Mouse (Mus musculus): ENCODE data around the gene Acpp. TPM values are rescaled to one million over a fixed set of nuclear protein-coding genes. Genes with fewer than 3 reads are reported as not detected.
"Not testable (repeated sequence)": the region's sequence is repeated elsewhere in the genome, so short reads cannot be mapped to it uniquely, and the experiment has no call there.

Gene Acpp
- 0.56 and 1.1 TPM in 2 replicates for polyA plus RNA-seq (2014; fragmentation: Nextera tagmentation; extraction: Ambion mirVana)

- Histone ChIP-seq H3K9ac (replicated peaks; ENCODE audit: low read depth, low read length) (0 out of 2 replicates have a peak within 1 kb of the TSS, but pooled peaks have one; percentile 9), H3K27me3 (ENCODE audit: control insufficient read depth, insufficient read depth, low read length) (no peaks in the 10 kb centered on the region), H3K36me3 (ENCODE audit: control insufficient read depth, insufficient read depth, low read length) (no peaks in the 10 kb centered on the region), H3K4me2 (ENCODE audit: low read depth, low read length) (peak within 1 kb of the TSS; percentile 19; the same call in 1 of the 2 replicates), H3K4me1 (ENCODE audit: control insufficient read depth, insufficient read depth, low read length) (no peaks in the 10 kb centered on the region), H3K4me3 (ENCODE audit: low read depth, low read length) (no peak within 1 kb of the TSS), H3K27ac (ENCODE audit: low read depth, low read length) (no peak within 1 kb of the TSS), H3K9me3 (ENCODE audit: control insufficient read depth, low read length) (no peaks in the 10 kb centered on the region)
- WGBS: 27% methylated on average over 18 of the region's 18 CpGs
- no peak for ATAC-seq (ENCODE audit: low read depth)
Observed at GRCm38 (mm10) chr9:104337183-104337931, at the start of gene Acpp. Gene Acpp, minus strand, starts transcription at chr9:104337748.

DNA sequence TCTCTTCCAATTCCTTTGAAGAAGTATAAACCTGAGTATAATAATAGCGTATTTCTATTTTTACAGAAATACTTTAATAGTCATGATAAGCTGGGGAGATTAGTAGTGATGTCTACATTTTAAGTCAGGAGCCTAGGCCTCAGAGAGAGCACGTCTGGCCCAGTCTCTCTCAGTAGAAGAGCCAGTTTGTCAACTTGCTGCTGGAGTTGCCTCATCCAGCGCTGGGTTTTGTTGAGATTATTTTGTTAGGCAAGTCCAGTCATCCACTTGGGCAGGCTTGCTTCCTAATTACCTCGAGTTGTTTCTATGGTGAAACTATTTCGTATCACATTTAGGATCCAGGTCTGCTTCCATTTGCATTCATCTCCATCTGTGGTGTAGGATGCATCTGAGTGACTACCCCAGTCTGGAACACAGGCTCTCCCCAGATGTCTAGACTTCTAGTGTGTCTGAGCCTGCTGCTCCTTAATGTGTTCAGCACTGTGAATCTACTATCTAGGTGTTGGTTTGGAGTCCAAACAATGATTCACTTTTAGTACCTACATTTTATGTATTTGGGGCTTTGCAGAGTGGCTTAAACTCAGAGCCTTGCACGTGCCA is 45.1 kb upstream of the Acpp start:
- Histone ChIP-seq H3K9ac (replicated peaks; ENCODE audit: low read depth, low read length) (no peak overlapping the region), H3K4me2 (ENCODE audit: low read depth, low read length) (no peak overlapping the region), H3K27ac (ENCODE audit: low read depth, low read length) (no peak overlapping the region), H3K4me1 (ENCODE audit: control insufficient read depth, insufficient read depth, low read length) (no peaks in the 10 kb centered on the region), H3K4me3 (ENCODE audit: low read depth, low read length) (no peak overlapping the region), H3K36me3 (ENCODE audit: control insufficient read depth, insufficient read depth, low read length) (no peaks in the 10 kb centered on the region), H3K9me3 (ENCODE audit: control insufficient read depth, low read length) (no peaks in the 10 kb centered on the region), H3K27me3 (ENCODE audit: control insufficient read depth, insufficient read depth, low read length) (no peaks in the 10 kb centered on the region)
- ATAC-seq (ENCODE audit: low read depth): no peak
- 86% methylated on average over 6 of the region's 6 CpGs for WGBS

- ATAC-seq (ENCODE audit: low read depth): no peak
- WGBS: 69% methylated on average over 9 of the region's 9 CpGs
Observed at GRCm38 (mm10) chr9:104379532-104380162, 42.1 kb upstream of the Acpp start.

DNA sequence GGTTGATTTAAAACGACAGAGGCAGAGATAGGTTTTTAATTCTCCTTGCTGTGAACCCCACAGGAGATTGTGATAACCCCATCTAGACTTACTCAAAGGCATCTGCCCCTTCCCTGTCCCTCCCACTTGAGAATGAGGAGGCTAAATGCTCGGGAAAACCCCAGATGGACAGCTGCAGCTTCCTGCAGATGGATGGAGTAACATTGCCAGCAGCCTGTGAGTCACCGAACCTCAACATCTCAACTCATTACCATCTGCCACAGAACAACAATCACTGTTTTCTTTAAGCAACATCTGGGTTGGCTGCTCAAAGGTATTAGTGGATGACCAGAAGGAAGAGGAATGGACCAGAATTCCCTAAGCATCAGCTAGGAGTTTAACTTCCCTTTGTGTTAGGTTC is 38.0 kb upstream of the Acpp start:
- WGBS: 48% methylated on average over 3 of the region's 3 CpGs
- Histone ChIP-seq H3K9me3 (ENCODE audit: control insufficient read depth, low read length) (no peaks in the 10 kb centered on the region), H3K4me1 (ENCODE audit: control insufficient read depth, insufficient read depth, low read length) (no peaks in the 10 kb centered on the region), H3K4me2 (ENCODE audit: low read depth, low read length) (no peak overlapping the region), H3K4me3 (ENCODE audit: low read depth, low read length) (no peak overlapping the region), H3K27me3 (ENCODE audit: control insufficient read depth, insufficient read depth, low read length) (no peaks in the 10 kb centered on the region), H3K9ac (replicated peaks; ENCODE audit: low read depth, low read length) (no peak overlapping the region), H3K36me3 (ENCODE audit: control insufficient read depth, insufficient read depth, low read length) (no peaks in the 10 kb centered on the region), H3K27ac (ENCODE audit: low read depth, low read length) (no peak overlapping the region)
- ATAC-seq (ENCODE audit: low read depth): no peak

More at GRCm38 (mm10) chr9:104379532-104380162, 42.1 kb upstream of the Acpp start:
- no peak overlapping the region for H3K4me2 ChIP-seq (ENCODE audit: low read depth, low read length)
- no peak overlapping the region for H3K9ac ChIP-seq (replicated peaks; ENCODE audit: low read depth, low read length)
- no peaks in the 10 kb centered on the region for H3K4me1 ChIP-seq (ENCODE audit: control insufficient read depth, insufficient read depth, low read length)
- H3K27ac ChIP-seq (ENCODE audit: low read depth, low read length): no peak overlapping the region
- no peak overlapping the region for H3K4me3 ChIP-seq (ENCODE audit: low read depth, low read length)
- no peaks in the 10 kb centered on the region for H3K27me3 ChIP-seq (ENCODE audit: control insufficient read depth, insufficient read depth, low read length)
- H3K9me3 ChIP-seq (ENCODE audit: control insufficient read depth, low read length): no peaks in the 10 kb centered on the region
- no peaks in the 10 kb centered on the region for H3K36me3 ChIP-seq (ENCODE audit: control insufficient read depth, insufficient read depth, low read length)

GRCm38 (mm10) chr9:104373253-104373652 is 35.7 kb upstream of the Acpp start:
- WGBS: 29% methylated on average over 6 of the region's 6 CpGs
- no peaks in the 10 kb centered on the region for H3K4me1 ChIP-seq (ENCODE audit: control insufficient read depth, insufficient read depth, low read length)
- H3K4me2 ChIP-seq (ENCODE audit: low read depth, low read length): no peak overlapping the region
- H3K4me3 ChIP-seq (ENCODE audit: low read depth, low read length): no peak overlapping the region
- no peaks in the 10 kb centered on the region for H3K36me3 ChIP-seq (ENCODE audit: control insufficient read depth, insufficient read depth, low read length)
- no peak overlapping the region for H3K9ac ChIP-seq (replicated peaks; ENCODE audit: low read depth, low read length)
- no peaks in the 10 kb centered on the region for H3K27me3 ChIP-seq (ENCODE audit: control insufficient read depth, insufficient read depth, low read length)
- H3K27ac ChIP-seq (ENCODE audit: low read depth, low read length): no peak overlapping the region
- ATAC-seq (ENCODE audit: low read depth): no peak
- H3K9me3 ChIP-seq (ENCODE audit: control insufficient read depth, low read length): no peaks in the 10 kb centered on the region

GRCm38 (mm10) chr9:104366983-104367382 is 29.4 kb upstream of the Acpp start:
- no peaks in the 10 kb centered on the region for H3K9me3 ChIP-seq (ENCODE audit: control insufficient read depth, low read length)
- H3K4me3 ChIP-seq (ENCODE audit: low read depth, low read length): no peak overlapping the region
- no peak overlapping the region for H3K9ac ChIP-seq (replicated peaks; ENCODE audit: low read depth, low read length)
- H3K36me3 ChIP-seq (ENCODE audit: control insufficient read depth, insufficient read depth, low read length): no peaks in the 10 kb centered on the region
- ATAC-seq (ENCODE audit: low read depth): no peak
- H3K27ac ChIP-seq (ENCODE audit: low read depth, low read length): no peak overlapping the region
- no peak overlapping the region for H3K4me2 ChIP-seq (ENCODE audit: low read depth, low read length)
- WGBS: 86% methylated on average over 2 of the region's 2 CpGs
- H3K27me3 ChIP-seq (ENCODE audit: control insufficient read depth, insufficient read depth, low read length): no peaks in the 10 kb centered on the region
- no peaks in the 10 kb centered on the region for H3K4me1 ChIP-seq (ENCODE audit: control insufficient read depth, insufficient read depth, low read length)

DNA sequence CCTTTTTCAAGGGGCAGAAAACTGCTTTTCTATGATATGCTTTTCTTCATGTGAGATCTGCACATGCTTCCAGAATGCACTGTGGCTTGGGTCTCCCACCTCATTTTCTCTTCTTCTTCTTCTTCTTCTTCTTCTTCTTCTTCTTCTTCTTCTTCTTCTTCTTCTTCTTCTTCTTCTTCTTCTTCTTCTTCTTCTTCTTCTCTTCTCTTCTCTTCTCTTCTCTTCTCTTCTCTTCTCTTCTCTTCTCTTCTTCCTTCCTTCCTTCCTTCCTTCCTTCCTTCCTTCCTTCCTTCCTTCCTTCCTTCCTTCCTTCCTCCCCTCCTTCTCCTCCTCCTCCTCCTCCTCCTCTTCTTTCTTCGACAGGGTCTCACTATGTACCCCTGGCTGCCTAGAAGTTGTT is 24.4 kb upstream of the Acpp start:
- not testable (repeated sequence) for H3K36me3 ChIP-seq (ENCODE audit: control insufficient read depth, insufficient read depth, low read length); H3K27me3 ChIP-seq (ENCODE audit: control insufficient read depth, insufficient read depth, low read length); H3K4me2 ChIP-seq (ENCODE audit: low read depth, low read length); H3K27ac ChIP-seq (ENCODE audit: low read depth, low read length); H3K4me1 ChIP-seq (ENCODE audit: control insufficient read depth, insufficient read depth, low read length); H3K9me3 ChIP-seq (ENCODE audit: control insufficient read depth, low read length); H3K9ac ChIP-seq (replicated peaks; ENCODE audit: low read depth, low read length); ATAC-seq (ENCODE audit: low read depth); H3K4me3 ChIP-seq (ENCODE audit: low read depth, low read length)
- WGBS: 80% methylated on average over 1 of the region's 1 CpGs

DNA sequence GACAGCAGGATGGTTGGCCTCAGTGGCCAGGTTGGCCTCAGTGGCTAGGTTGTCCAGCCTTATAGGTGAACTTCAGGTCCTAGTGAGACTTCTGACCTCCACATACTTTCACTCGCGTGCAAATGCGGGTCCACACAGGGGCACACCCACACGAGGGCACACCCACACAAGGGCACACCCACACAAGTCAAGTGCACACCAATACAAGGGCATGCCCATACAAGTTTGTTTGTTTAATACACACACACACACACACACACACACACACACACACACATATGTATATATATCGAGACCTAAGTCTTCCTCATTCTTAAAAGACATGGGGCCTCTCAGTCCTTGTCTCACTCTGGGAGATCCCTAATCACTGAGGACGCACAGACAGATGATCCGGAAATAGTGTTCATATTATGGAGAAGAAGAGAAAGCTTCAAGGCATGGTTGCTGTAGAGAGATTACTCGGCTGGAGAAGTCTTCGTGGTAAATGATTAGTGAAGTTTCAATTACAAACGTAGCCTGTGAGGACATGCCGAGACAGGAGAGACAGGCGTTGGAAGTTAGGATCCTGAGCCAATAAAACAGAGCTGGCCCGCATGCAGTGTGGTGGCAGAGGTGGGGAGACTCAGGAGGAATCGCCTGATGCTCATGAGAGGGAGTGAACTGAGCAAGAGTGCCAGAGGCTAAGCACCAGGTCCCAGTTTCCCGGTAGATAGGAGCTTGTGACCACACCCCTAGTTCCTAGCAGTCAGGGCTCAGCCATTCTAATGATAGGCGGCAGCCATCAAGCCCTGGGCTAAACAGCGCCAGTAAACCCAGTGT is 23.7 kb upstream of the Acpp start:
- no peak for ATAC-seq (ENCODE audit: low read depth)
- 77% methylated on average over 17 of the region's 17 CpGs for WGBS
- Histone ChIP-seq H3K4me2 (ENCODE audit: low read depth, low read length) (no peak overlapping the region), H3K9me3 (ENCODE audit: control insufficient read depth, low read length) (no peaks in the 10 kb centered on the region), H3K36me3 (ENCODE audit: control insufficient read depth, insufficient read depth, low read length) (no peaks in the 10 kb centered on the region), H3K4me1 (ENCODE audit: control insufficient read depth, insufficient read depth, low read length) (no peaks in the 10 kb centered on the region), H3K9ac (replicated peaks; ENCODE audit: low read depth, low read length) (no peak overlapping the region), H3K27ac (ENCODE audit: low read depth, low read length) (no peak overlapping the region), H3K27me3 (ENCODE audit: control insufficient read depth, insufficient read depth, low read length) (no peaks in the 10 kb centered on the region), H3K4me3 (ENCODE audit: low read depth, low read length) (no peak overlapping the region)

All from neural tube, embryonic 14.5 days (tissue).